Mouse (Mus musculus) common myeloid progenitor, adult 5-6 weeks (primary cell): ENCODE measurements around the gene Cpsf4l. TPM values are rescaled to one million over a fixed set of nuclear protein-coding genes. Genes with fewer than 3 reads are reported as not detected.

Experiments
- ATAC-seq: replicated peaks from 2 replicates; pipeline ENCODE4 v1.8.0; 2016; ENCODE audit warnings: low read depth, mild to moderate bottlenecking, moderate TSS enrichment, inconsistent platforms; ENCODE audit not compliant: poor library complexity, severe bottlenecking
- total RNA-seq: library from RNA; stranded (forward); fragments of 200-1000, 187-1606 nt; gene quantifications from 2 replicates; pipeline ENCODE4 v1.2.3, GENCODE M21; 2017

Cpsf4l gene
- total RNA-seq, 1 experiment from 2014 or later = not detected

GRCm38 (mm10) chr11:113649353-113650210 is 60.2 kb downstream of the Cpsf4l start, which contains the start of gene Slc39a11:
Gene Slc39a11, minus strand, starts transcription at chr11:113650079.
- peak; percentile 49 for ATAC-seq

- ATAC-seq = 0 out of 2 replicates have a peak, but pooled peaks have one; percentile 2
Measured at GRCm38 (mm10) chr11:113648690-113649352, 61.0 kb downstream of the Cpsf4l start, which contains the start of gene Cog1. Gene Cog1, plus strand, starts transcription at chr11:113649169.

Other genes starting within 250 kb of the Cpsf4l start
- 3.2 and 5.6 TPM in 2 replicates for gene Sstr2, start 90.7 kb downstream of the Cpsf4l start, total RNA-seq
- 17.2 and 19.2 TPM in 2 replicates for gene Cog1, start 60.8 kb downstream of the Cpsf4l start, total RNA-seq
- gene Slc39a11, start 59.9 kb downstream of the Cpsf4l start, total RNA-seq = 19.0 and 25.3 TPM in 2 replicates
- gene Fam104a, start 25.9 kb downstream of the Cpsf4l start, total RNA-seq = 21.9 and 22.5 TPM in 2 replicates
- 10.4 and 19.1 TPM in 2 replicates for gene D11Wsu47e, start 25.6 kb downstream of the Cpsf4l start, total RNA-seq
- 10.9 and 12.4 TPM in 2 replicates for gene Cdc42ep4, start 41.9 kb upstream of the Cpsf4l start, total RNA-seq